Mouse (Mus musculus) CH12.LX (cell line): ENCODE measurements around the gene Rpl9-ps6. TPM values are rescaled to one million over a fixed set of nuclear protein-coding genes. Genes with fewer than 3 reads are reported as not detected.

Experiments
- DNase-seq: peaks from one replicate; pipeline ENCODE4 v3.0.0-alpha.2; 2013; ENCODE audit errors: extremely low read depth
- H3K27ac ChIP-seq: 2 replicates; pipeline ENCODE4 v1.5.1; 2012; ENCODE audit warnings: low read depth, mild to moderate bottlenecking, control low read depth, moderate library complexity; ENCODE audit not compliant: insufficient read depth
- H3K27me3 ChIP-seq: replicated peaks from 2 replicates; pipeline ENCODE3; 2012; ENCODE audit warnings: inconsistent platforms
- H3K36me3 ChIP-seq, 2 experiments: replicated peaks in 1 of 2; 2 replicates each; pipeline versions ENCODE3 to v1.6.1; 2012; ENCODE audit warnings: inconsistent platforms in 1 of 2, low read length in 1 of 2, mild to moderate bottlenecking in 1 of 2, mixed read lengths in 1 of 2, moderate library complexity in 1 of 2; ENCODE audit not compliant: control insufficient read depth in 1 of 2, insufficient read depth in 1 of 2
- H3K4me1 ChIP-seq, 2 experiments: 2 replicates each; pipeline ENCODE4 v1.6.1; 2012; ENCODE audit warnings: inconsistent platforms in 1 of 2, moderate library complexity in 1 of 2; ENCODE audit not compliant: insufficient read depth in 2 of 2, control insufficient read depth in 1 of 2
- H3K4me2 ChIP-seq: 2 replicates; pipeline ENCODE4 v1.6.1; 2012; ENCODE audit warnings: low read depth, mild to moderate bottlenecking, control low read depth; ENCODE audit not compliant: poor library complexity, insufficient read depth, severe bottlenecking
- H3K4me3 ChIP-seq, 3 experiments: fragments of 150-350 bp in 1 of 3; sonication (generic) in 1 of 3; replicated peaks in 1 of 3; 2 replicates each; pipeline versions ENCODE3 to v1.5.1; 2011 to 2012; ENCODE audit warnings: low read depth in 2 of 3, low read length in 2 of 3, mild to moderate bottlenecking in 2 of 3, moderate library complexity in 2 of 3, control low read depth in 1 of 3, improper control_type of control experiment in 1 of 3, inconsistent platforms in 1 of 3, mixed read lengths in 1 of 3; ENCODE audit not compliant: poor library complexity in 1 of 3
- H3K79me2 ChIP-seq: replicated peaks from 2 replicates; pipeline ENCODE4 v1.6.1; 2012; ENCODE audit warnings: mild to moderate bottlenecking, moderate library complexity; ENCODE audit not compliant: control insufficient read depth, poor library complexity, insufficient read depth, severe bottlenecking; ENCODE audit errors: extremely low read depth
- H3K9ac ChIP-seq: 2 replicates; pipeline ENCODE4 v1.6.1; 2012; ENCODE audit warnings: low read depth, mild to moderate bottlenecking, control low read depth, moderate library complexity; ENCODE audit not compliant: insufficient read depth
- H3K9me3 ChIP-seq: replicated peaks from 2 replicates; pipeline ENCODE3; 2012; ENCODE audit warnings: low read length, inconsistent platforms, mixed read lengths
- CHD1 ChIP-seq: IDR thresholded peaks from 2 replicates; pipeline ENCODE4 v1.6.1; 2012; ENCODE audit warnings: low read depth, low read length, improper control_type of control experiment, inconsistent platforms
- CTCF ChIP-seq, 2 experiments: IDR thresholded peaks in 1 of 2; conservative IDR thresholded peaks in 1 of 2; 2 replicates each; pipeline ENCODE4 v1.5.1; 2011 to 2012; ENCODE audit warnings: low read depth in 2 of 2, low read length in 2 of 2, improper control_type of control experiment in 1 of 2, inconsistent platforms in 1 of 2, mild to moderate bottlenecking in 1 of 2, moderate library complexity in 1 of 2
- E2F4 ChIP-seq: IDR thresholded peaks from 2 replicates; pipeline ENCODE4 v1.6.1; 2011; ENCODE audit warnings: low read depth, low read length, improper control_type of control experiment; ENCODE audit not compliant: insufficient replicate concordance
- ELF1 ChIP-seq: IDR thresholded peaks from 2 replicates; pipeline ENCODE4 v1.6.1; 2014; ENCODE audit warnings: low read depth, mild to moderate bottlenecking, inconsistent platforms, low read length, improper control_type of control experiment
- ETS1 ChIP-seq: conservative IDR thresholded peaks from 2 replicates; pipeline ENCODE4 v1.6.1; 2012; ENCODE audit warnings: low read depth, mild to moderate bottlenecking, inconsistent platforms, low read length, improper control_type of control experiment, moderate library complexity
- HCFC1 ChIP-seq: IDR thresholded peaks from 2 replicates; pipeline ENCODE4 v1.6.1; 2012; ENCODE audit warnings: low read depth, mild to moderate bottlenecking, inconsistent platforms, low read length, improper control_type of control experiment
- IRF4 ChIP-seq: IDR thresholded peaks from 2 replicates; pipeline ENCODE4 v1.6.1; 2014; ENCODE audit warnings: low read depth, mild to moderate bottlenecking, inconsistent platforms, low read length, improper control_type of control experiment
- JUN ChIP-seq: IDR thresholded peaks from 2 replicates; pipeline ENCODE4 v1.6.1; 2011; ENCODE audit warnings: low read depth, mild to moderate bottlenecking, low read length, improper control_type of control experiment, moderate library complexity; ENCODE audit not compliant: insufficient read depth
- JUND ChIP-seq: conservative IDR thresholded peaks from 2 replicates; pipeline ENCODE4 v1.6.1; 2011; ENCODE audit warnings: low read depth, low read length, improper control_type of control experiment
- MAX ChIP-seq: IDR thresholded peaks from 2 replicates; pipeline ENCODE4 v1.6.1; 2011; ENCODE audit warnings: low read length, improper control_type of control experiment
- MAZ ChIP-seq: IDR thresholded peaks from 2 replicates; pipeline ENCODE4 v1.6.1; 2012; ENCODE audit warnings: low read depth, mild to moderate bottlenecking, inconsistent platforms, low read length, improper control_type of control experiment, moderate library complexity
- MEF2A ChIP-seq: IDR thresholded peaks from 2 replicates; pipeline ENCODE4 v1.6.1; 2014; ENCODE audit warnings: low read depth, mild to moderate bottlenecking, inconsistent platforms, low read length, improper control_type of control experiment, borderline replicate concordance
- MXI1 ChIP-seq: IDR thresholded peaks from 2 replicates; pipeline ENCODE4 v1.6.1; 2011; ENCODE audit warnings: mild to moderate bottlenecking, low read depth, low read length, improper control_type of control experiment
- MYC ChIP-seq: IDR thresholded peaks from 2 replicates; pipeline ENCODE4 v1.6.1; 2011; ENCODE audit warnings: low read depth, mild to moderate bottlenecking, improper control_type of control experiment, low read length
- NELFE ChIP-seq: IDR thresholded peaks from 2 replicates; pipeline ENCODE4 v1.6.1; 2011; ENCODE audit warnings: low read depth, low read length, improper control_type of control experiment
- NRF1 ChIP-seq: IDR thresholded peaks from 2 replicates; pipeline ENCODE4 v1.6.1; 2014; ENCODE audit warnings: low read depth, mild to moderate bottlenecking, inconsistent platforms, low read length, improper control_type of control experiment, moderate library complexity
- POLR2AphosphoS2 ChIP-seq: IDR thresholded peaks from 2 replicates; pipeline ENCODE4 v1.6.1; 2011; ENCODE audit warnings: low read depth, low read length, improper control_type of control experiment
- RAD21 ChIP-seq: IDR thresholded peaks from 2 replicates; pipeline ENCODE4 v1.6.1; 2011; ENCODE audit warnings: low read depth, mild to moderate bottlenecking, low read length, improper control_type of control experiment, moderate library complexity
- RCOR1 ChIP-seq: conservative IDR thresholded peaks from 2 replicates; pipeline ENCODE4 v1.6.1; 2012; ENCODE audit warnings: low read depth, mild to moderate bottlenecking, inconsistent platforms, low read length, improper control_type of control experiment
- SMC3 ChIP-seq: IDR thresholded peaks from 2 replicates; pipeline ENCODE4 v1.6.1; 2011; ENCODE audit warnings: low read depth, low read length, improper control_type of control experiment
- TBP ChIP-seq: conservative IDR thresholded peaks from 2 replicates; pipeline ENCODE4 v1.6.1; 2011; ENCODE audit warnings: low read depth, low read length, improper control_type of control experiment
- TCF12 ChIP-seq: IDR thresholded peaks from 2 replicates; pipeline ENCODE4 v1.6.1; 2014; ENCODE audit warnings: low read depth, mild to moderate bottlenecking, inconsistent platforms, low read length, improper control_type of control experiment
- ZC3H11A ChIP-seq: IDR thresholded peaks from 2 replicates; pipeline ENCODE4 v1.6.1; 2012; ENCODE audit warnings: low read depth, mild to moderate bottlenecking, inconsistent platforms, low read length, improper control_type of control experiment
- ZKSCAN1 ChIP-seq: IDR thresholded peaks from 2 replicates; pipeline ENCODE4 v1.6.1; 2012; ENCODE audit warnings: low read depth, inconsistent platforms, low read length, improper control_type of control experiment, borderline replicate concordance
- ZMIZ1 ChIP-seq: IDR thresholded peaks from 2 replicates; pipeline ENCODE4 v1.6.1; 2012; ENCODE audit warnings: low read depth, mild to moderate bottlenecking, inconsistent platforms, low read length, improper control_type of control experiment
- ZNF384 ChIP-seq: IDR thresholded peaks from 2 replicates; pipeline ENCODE4 v1.6.1; 2012; ENCODE audit warnings: low read depth, low read length, improper control_type of control experiment, inconsistent platforms
- dilution Hi-C: fragments of 300-500 bp; cut with MboI; formaldehyde crosslinking; loops from 2 replicates; pipeline ENCODE4 v1.14.3; 2020; ENCODE audit warnings: low sequenced_read_pairs; ENCODE audit not compliant: extremely low pct_unique_long_range_greater_than_20kb, extremely low pct_ligation_motif_present
- in situ Hi-C: fragments of 300-500 bp; cut with MboI; formaldehyde crosslinking; loops from 3 replicates; pipeline ENCODE4 v1.14.3; 2019; ENCODE audit warnings: low sequenced_read_pairs, low pct_ligation_motif_present, low pct_unique_long_range_greater_than_20kb, mixed read lengths
- polyA plus RNA-seq: library from polyadenylated mRNA; unstranded; fragments of >175 nt; gene quantifications from 2 replicates; pipeline ENCODE4 v1.2.1, GENCODE M21; 2012; ENCODE audit warnings: low read depth; ENCODE audit not compliant: insufficient read length
- total RNA-seq, 2 experiments: library from RNA; depleted of rRNA; stranded (reverse); fragments of 300-350 nt in 1 of 2; fragments of >200 nt in 1 of 2; gene quantifications; 2 replicates each; pipeline ENCODE4 v1.2.3; 2012 to 2014

Rpl9-ps6 gene
- total and polyA plus RNA-seq, 3 experiments = 145 to 843 (median 149) TPM

GRCm38 (mm10) chr19:32441568-32441967 is 24.8 kb downstream of the Rpl9-ps6 start:
- Histone ChIP-seq H3K4me2 (no peak overlapping the region), H3K27me3 (no peaks in the 10 kb centered on the region), H3K79me2 (no peaks in the 10 kb centered on the region), H3K9me3 (peaks cover 3% of the 10 kb centered on the region), H3K27ac (no peak overlapping the region), H3K36me3 (no peaks in the 10 kb centered on the region), H3K9ac (no peak overlapping the region), H3K4me1 (no peaks in the 10 kb centered on the region), H3K4me3 (no peak overlapping the region)
- TF ChIP-seq RCOR1 (no peak), MYC (no peak), HCFC1 (no peak), CHD1 (no peak), RAD21 (peak; percentile 27), ELF1 (no peak), MAX (no peak), IRF4 (no peak), MEF2A (no peak), MXI1 (no peak), ZC3H11A (no peak), E2F4 (no peak), CTCF (conservative IDR thresholded peaks at IDR 0.05 in 1 of 2, IDR thresholded peaks at IDR 0.05 in 1 of 2; ENCODE audit: low read depth in 2 of 2, low read length in 2 of 2) (peak in 1 of 2 experiments; percentile 34; a peak in 2 of 4 replicates), ZKSCAN1 (no peak), JUND (no peak), MAZ (no peak)
- dilution Hi-C loops = no loop called here
- DNase-seq = peak; percentile 12
- in situ Hi-C loops = no loop called here

GRCm38 (mm10) chr19:32439356-32439755 is 27.0 kb downstream of the Rpl9-ps6 start:
- H3K9ac ChIP-seq = no peak overlapping the region
- no peaks in the 10 kb centered on the region for H3K36me3 ChIP-seq
- H3K4me2 ChIP-seq = no peak overlapping the region
- peaks cover 3% of the 10 kb centered on the region for H3K9me3 ChIP-seq
- H3K27me3 ChIP-seq = no peaks in the 10 kb centered on the region
- H3K27ac ChIP-seq = no peak overlapping the region
- no peak overlapping the region for H3K4me3 ChIP-seq
- dilution Hi-C loops (no loop called here), in situ Hi-C loops (no loop called here)
- H3K4me1 ChIP-seq = no peaks in the 10 kb centered on the region
- no peaks in the 10 kb centered on the region for H3K79me2 ChIP-seq
- TF ChIP-seq MAX = no peak
- TF ChIP-seq ELF1 = no peak
- TF ChIP-seq JUN = no peak
- no peak for TF ChIP-seq POLR2AphosphoS2
- TF ChIP-seq ZNF384 = no peak
- TF ChIP-seq RAD21 = no peak
- no peak for TF ChIP-seq MXI1
- no peak for TF ChIP-seq CTCF (conservative IDR thresholded peaks at IDR 0.05 in 1 of 2, IDR thresholded peaks at IDR 0.05 in 1 of 2; ENCODE audit: low read depth in 2 of 2, low read length in 2 of 2)
- no peak for TF ChIP-seq ZMIZ1
- no peak for TF ChIP-seq SMC3
- no peak for TF ChIP-seq NRF1
- TF ChIP-seq TCF12 = no peak
- TF ChIP-seq TBP = no peak
- TF ChIP-seq ETS1 = no peak
- no peak for TF ChIP-seq IRF4
- no peak for TF ChIP-seq MAZ
- no peak for TF ChIP-seq NELFE
- TF ChIP-seq, all 38 proteins: peak for 0
- DNase-seq = no peak
